Mouse (Mus musculus): Measurements from ENCODE around the gene Rbm19.
A peak's percentile ranks its signal among the peaks of the same experiment; 100 is the strongest.
"Not testable (repeated sequence)": the region's sequence is repeated elsewhere in the genome, so short reads cannot be mapped to it uniquely, and the experiment has no call there.

Rbm19 gene

DNA sequence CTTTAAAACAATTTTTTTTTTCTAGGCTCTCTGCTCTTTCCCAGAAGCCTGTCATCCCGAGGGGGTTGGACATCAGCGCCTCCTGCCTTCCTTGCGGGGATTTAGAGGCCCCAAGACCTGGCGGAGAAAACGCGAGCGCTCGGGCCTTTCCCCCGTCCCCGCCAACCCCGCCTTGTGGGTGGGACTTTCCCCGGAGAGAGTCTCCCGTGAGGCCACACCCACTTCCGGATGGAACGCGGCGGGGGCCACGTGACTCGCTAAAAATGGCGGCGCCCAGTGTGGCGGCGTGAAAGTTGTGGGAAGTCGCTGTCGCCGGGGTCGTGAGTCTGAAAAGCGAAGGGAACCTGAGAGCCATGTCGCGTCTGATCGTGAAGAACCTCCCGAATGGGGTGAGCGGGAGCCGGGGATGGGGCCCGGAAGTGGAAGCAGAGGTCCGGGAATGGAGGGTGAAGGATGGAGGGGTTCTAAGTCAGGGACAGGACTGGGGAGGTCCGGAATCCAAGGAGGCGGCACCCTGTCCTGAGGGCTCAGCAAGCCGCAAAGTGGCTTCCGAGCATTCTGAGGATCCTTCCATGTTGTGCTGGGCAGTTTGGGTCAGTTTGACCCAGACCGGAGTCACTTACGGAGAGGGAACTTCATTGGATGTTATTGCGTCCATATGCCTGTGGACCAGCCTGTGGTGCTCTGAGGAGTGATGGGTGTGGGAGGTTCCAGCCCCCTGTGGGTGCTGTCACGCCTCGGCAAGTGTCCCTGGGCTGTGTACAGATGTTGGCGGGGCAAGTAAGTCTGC lies at the start of gene Rbm19:
Rbm19 (plus strand) TSS at position 205 of the 790 bp plus-strand sequence.
- DNase-seq, result peak; percentile 91

- DNase-seq, result no peak
These were observed 49.0 kb upstream of the Rbm19 start for GRCm38 (mm10) chr5:120067266-120067665.

DNA sequence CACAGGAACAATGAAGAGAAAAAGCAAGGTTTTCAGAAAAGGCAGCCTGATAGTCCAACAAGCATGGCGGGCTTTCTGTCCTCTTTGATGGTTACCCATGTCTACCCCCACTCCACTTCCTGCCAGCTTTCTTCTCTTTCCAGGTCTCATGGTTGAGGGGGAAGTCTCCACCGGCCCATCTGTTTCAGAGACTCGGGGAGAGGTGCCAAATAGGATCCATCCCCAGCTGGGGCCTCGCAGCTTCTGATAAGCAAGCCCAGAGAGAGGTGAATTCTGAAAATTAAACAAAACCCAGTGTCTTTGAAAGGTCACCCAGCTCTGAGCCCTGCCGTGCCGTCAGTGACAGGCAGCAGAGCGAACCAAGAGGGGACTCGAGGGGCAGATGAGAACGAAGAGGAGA lies 42.2 kb upstream of the Rbm19 start:
- no peak for DNase-seq

DNA sequence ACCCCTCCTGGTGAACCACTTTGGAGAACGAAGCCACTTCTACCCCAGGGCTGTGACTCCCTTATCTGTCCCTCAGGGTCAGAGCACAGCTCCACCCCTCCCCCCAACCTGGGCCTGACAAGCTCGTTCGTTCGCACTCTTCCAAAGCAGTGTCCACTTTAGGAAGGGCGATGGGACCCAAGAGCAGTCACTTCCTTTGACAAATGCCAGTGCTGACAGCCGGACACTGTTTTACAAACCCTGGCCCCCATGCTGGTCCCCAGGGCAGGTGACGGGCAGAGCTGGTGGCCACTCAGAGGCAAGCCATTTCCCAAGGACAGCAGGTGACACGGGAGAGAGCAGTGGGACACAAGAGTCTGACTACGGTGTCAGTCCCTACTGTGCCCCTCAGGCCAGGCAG lies 36.2 kb upstream of the Rbm19 start:
- DNase-seq, result no peak

DNA sequence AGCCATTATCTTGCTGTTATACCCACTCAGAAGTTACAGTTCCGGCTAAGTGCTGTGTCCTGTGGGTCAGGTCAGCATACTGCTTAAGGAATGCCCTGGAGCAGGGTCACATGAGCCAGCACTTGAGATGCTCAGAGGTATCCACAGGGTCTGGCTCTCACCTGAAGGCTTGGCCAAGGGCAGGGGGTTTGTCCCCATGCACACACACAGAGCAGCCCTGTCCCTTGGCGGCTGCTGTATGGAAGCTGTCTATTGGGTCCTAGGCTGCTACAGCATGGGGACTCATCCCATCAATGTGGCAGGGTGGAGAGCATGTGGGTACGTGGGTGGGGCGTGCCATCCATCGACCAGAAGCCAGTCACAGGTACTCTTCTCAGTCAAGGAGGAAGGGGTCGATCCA lies 35.8 kb upstream of the Rbm19 start:
- no peak for DNase-seq

GRCm38 (mm10) chr5:120088561-120088960 lies 27.7 kb upstream of the Rbm19 start:
- peak; percentile 76 for DNase-seq

GRCm38 (mm10) chr5:120094602-120095001 lies 21.7 kb upstream of the Rbm19 start:
- no peak for DNase-seq

DNA sequence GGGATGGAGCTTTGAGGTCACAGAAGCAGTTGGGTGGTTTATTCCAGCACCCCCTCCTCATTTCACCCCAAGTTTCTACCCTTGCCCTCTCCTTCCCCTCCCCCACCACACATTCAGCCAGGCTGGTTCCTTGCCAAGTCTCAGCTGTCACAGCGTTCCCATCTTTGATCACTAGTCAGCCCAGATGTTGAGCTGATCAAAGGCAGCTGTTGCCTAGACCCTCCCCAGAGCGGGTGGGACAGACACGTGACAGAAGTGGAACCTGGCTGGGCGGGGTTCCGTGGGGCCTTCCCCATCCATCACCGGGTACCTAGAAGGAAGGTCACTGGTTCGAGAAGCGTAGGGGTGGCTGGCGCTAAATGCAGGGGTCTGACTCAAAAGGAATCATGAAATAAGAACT lies 19.2 kb upstream of the Rbm19 start:
- DNase-seq, result no peak

DNA sequence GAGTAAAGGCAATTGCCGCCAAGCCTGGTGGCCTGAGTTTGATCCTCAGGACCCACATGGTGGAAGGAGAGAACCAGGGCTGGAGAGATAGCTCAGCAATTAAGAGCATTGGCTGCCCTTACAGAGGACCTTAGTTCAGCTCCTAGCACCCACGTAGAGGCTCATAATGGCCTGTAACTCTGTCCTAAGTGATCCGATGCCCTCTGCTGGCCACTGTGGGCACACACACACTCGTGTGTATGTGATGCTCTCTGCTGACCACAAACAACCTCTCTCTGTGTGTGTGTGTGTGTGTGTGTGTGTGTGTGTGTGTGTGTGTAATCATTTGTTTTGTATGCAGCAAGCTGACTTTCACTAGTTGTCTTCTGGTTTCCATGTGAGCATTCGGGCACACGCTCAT lies 15.5 kb upstream of the Rbm19 start:
- no peak for DNase-seq

- no peak for DNase-seq
These were observed 14.2 kb upstream of the Rbm19 start for GRCm38 (mm10) chr5:120102097-120102496.

DNA sequence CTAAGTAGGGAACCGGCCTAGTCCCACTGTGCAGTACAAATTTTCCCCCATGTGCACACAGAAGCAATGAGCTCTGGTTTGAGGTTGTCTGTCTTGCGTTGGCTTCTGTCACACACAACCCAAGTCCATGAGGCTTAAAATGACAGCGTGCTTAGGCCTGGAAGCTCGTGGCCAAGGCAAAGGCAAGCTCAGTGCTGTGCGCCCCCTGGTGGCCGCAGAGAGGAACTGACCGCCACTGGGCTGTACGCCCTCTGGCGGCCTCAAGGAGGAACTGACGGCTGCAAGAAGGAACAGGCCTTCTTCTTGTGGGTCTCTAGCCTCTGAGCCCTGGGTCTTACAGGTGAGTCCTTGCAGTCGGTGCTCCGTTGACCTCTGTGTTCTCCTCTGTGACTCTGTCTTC lies 13.5 kb upstream of the Rbm19 start:
- DNase-seq, result peak; percentile 29

DNA sequence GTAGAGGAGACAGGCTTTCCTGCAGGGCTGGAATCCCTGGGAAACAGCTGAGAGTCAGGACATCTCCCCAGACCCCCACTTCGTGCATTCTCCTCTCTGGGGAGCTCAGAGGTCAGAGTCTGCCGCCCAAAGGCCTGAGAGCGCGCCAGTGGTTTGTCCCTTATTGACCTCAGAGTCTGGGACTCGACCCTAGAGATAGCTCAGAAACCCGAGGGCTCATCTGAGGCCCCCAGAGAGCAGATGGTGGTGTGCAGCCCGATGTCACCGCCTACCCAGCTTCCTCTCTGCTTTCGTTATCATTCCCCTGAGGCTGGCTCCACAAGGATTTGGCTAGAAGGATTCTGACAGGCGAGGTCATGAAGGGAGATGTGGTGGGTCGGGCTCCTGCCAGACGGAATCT lies 12.8 kb upstream of the Rbm19 start:
- DNase-seq, result no peak

GRCm38 (mm10) chr5:120106424-120107073 lies 9.7 kb upstream of the Rbm19 start:
- DNase-seq, result no peak

GRCm38 (mm10) chr5:120114361-120114760 lies 1.9 kb upstream of the Rbm19 start:
- DNase-seq, result no peak

- DNase-seq, result not testable (repeated sequence)
These were observed 896 bp downstream of the Rbm19 start for GRCm38 (mm10) chr5:120117161-120117560.

GRCm38 (mm10) chr5:120124881-120125690 lies 8.8 kb downstream of the Rbm19 start:
- no peak for DNase-seq

- no peak for DNase-seq
These were observed 11.4 kb downstream of the Rbm19 start for GRCm38 (mm10) chr5:120127641-120128040.

DNA sequence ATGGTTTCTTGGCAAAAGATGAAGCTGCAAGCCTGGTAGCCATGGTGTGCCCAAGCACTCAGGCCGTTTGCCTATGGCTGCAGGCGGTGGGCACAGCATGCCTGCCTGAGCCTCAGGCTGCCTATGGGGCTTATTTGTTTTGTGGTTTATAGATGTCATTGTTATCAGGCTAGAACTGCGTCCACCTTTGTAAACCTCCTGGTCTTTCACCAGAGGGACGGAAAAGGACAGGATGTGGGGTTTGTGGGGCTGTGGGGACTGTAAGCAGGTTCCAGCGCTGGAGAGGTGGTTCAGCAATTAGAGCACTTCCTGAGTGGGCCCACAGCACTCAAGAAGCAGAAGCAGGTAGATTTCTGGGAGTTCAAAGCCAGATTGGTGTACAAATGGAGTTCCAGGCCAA lies 12.2 kb downstream of the Rbm19 start:
- no peak for DNase-seq

- no peak for DNase-seq
These were observed 12.8 kb downstream of the Rbm19 start for GRCm38 (mm10) chr5:120129070-120129469.

- no peak for DNase-seq
These were observed 13.5 kb downstream of the Rbm19 start for GRCm38 (mm10) chr5:120129761-120130160.

DNA sequence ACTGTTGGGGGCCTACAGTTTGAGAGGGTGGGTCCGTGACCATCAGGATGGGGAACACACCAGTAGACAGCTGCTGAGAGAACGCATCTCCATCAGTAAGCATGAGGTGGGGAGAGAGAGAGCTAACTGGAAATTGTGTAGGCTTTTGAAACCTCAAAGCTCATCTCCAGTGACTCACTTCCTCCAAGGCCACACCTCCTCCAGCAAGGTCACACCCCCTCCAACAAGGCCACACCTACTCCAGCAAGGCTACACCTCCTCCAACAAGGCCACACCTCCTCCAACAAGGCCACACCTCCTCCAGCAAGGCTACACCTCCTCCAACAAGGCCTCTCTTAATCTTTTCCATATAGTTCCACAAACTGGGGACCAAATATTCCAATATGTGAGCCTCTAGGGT lies 13.9 kb downstream of the Rbm19 start:
- DNase-seq, result no peak

DNA sequence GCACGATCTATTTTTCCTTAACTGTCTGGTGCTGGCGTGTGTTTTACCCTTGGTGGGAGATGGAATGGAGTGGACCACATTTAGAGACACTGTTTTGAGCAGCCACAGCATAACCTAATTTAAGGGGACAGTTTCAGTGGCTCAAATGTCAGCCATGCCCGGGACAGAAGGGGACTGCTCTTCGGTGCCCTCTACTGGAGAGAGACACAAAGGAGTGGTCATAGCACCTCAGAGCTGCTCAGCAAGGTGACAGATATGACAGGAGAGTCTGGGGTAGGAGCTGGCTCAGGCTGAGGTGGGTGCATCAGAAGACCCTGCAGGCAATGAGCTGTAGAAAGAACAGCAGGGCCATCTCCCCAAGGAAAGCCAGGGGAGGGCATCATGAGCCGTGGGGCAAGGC lies 15.3 kb downstream of the Rbm19 start:
- DNase-seq, result no peak

- peak; percentile 48 for DNase-seq
These were observed 17.7 kb downstream of the Rbm19 start for GRCm38 (mm10) chr5:120134000-120134399.

- no peak for DNase-seq
These were observed 19.1 kb downstream of the Rbm19 start for GRCm38 (mm10) chr5:120135337-120135736.
